Mouse (Mus musculus): ENCODE measurements at regions not wholly inside any gene's neighbourhood (a gene's known extent, or its start where the extent isn't known, plus 50 kb on each side); places are given as distances from the start of the nearest gene placed in this dataset.

DNA sequence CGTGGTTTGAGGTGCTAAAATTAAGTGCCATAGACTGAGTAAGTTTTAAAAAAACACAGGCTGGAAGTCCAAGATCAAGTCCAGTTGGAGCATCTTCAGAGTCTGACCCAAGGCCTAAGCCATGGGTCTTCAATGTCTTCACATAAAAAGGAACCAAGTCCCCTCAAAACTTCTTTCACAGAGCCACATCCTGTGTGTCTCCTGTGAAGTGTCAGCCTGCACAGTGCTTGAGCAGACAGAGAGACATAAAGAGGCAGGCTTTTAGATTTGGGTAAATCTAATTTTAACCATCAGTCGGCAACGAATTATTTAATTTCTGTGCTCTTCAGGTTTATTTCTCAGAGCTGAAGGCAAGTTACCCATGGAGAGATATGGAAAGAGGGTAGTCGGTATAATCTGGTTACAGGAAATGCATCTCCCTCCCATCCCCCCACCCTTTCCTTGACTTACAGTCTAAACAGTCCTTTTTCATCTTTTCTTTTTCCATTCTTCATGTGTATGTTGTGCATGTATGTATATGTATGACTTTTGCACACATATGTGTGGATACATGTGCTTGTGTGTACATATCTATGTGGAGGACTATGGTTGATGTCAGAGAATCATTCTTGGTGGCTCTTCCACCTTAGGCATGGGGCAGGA lies 75.1 kb upstream of the Cxcr4 start:
- DNase-seq = no peak

DNA sequence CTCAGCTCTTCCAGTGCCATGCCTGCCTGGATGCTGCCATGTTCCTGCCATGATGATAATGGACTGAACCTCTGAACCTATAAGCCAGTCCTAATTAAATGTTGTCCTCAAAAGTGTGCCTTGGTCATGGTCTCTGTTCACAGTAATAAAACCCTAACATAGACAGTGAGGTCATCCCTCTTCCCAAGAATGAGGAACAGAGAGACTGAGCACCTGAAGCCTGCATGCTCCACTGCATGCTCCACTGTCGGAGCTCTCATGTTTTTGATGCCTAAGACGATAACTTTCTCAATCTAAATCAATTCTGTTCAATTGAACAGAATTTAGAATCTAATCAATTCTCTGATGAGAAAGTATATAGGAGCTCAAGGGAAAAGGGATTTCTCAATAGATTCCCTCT lies 71.1 kb upstream of the Cxcr4 start:
- no peak for DNase-seq

DNA sequence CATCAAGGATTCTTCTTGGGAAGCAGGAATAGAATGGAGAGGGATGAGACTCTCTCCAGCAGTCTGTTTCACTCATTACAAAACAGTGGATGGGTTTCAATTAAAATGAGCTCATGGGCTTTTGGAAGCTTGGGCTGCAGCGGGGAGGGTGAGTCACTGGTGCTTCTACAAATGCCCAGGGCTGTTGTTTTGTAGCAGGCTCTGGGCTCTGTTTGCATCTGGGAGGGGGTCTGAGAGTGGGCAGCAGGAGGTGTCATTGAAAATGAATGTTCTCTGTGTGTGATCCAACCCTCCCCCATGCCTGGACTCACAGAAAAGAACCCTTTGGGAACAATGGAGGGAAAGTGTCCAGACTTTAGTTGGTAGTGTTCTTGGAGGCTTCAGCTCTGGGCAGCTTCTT lies 67.8 kb upstream of the Cxcr4 start:
- DNase-seq = no peak

DNA sequence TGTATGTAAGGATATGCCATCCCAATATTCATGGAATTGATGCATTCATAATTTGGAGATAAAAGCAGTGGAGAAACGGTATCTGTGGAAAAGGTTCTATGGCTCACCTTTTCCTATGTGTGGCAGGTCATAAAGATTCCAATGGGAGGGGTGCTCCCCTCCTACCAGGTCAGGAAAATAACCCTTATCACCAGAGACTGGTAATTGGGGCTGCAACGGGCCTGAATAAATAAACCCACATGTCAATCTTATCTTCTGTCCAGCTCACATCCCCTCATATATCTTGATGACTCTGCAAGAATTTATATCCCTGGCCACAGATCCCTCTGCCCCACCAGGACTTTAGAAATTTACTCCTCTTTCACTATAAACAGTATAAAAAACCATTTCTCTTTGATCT lies 66.7 kb upstream of the Cxcr4 start:
- no peak for DNase-seq

DNA sequence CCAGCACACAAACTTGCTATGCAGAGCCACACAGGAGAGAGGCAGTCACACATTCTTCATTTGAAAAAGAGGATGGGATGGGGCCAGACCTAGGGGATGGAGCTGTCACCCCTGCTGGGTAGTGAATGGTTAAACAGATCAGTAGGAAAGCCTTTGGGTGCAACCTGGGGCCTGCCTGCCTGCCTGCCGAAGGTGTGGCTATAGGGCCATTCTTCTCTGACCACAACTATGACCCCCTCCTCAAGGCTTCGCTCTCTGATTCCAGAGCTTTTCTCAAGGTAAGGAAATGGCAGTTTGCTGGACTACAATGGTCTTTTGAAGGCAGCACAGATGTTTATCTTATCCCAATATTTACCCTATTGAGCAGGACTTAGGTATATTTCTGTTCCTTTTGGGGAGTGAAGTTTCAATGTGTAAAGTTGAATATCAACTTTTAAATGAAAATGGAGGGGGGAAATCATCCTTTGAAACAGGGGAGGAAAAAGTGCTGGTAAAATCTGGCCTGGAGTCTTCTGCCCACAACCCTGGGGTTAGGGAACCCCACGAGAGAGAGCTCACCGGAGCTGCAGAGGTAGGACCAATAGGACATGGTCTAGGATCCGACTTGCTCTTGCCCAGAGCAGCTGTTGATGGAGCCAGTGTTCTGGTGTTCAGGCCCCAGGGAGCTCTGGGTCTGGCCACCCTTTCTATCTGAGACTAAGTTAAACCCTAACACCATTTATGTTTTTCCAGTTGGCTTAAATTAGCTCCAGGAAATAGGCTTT lies 62.2 kb upstream of the Cxcr4 start:
- DNase-seq = no peak

DNA sequence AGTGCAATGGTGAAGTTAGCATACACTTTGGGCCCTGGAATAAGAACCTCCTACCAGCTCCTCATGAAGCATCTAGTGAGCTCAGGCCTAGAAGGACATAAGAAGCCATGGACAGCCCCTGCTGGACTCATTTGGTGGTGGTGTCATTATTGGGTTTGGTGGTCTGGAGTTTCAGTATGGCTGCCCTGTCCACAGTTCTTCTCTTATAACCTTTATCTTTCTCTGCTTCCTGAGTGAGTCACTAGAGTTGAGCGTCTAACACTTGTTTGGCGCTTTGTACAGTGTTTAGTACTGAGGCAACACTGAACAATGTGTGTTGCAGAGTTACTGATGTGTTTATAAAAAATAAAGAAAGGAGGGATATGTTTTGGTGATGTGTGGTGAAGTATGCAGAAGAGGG lies 58.5 kb upstream of the Cxcr4 start:
- no peak for DNase-seq

DNA sequence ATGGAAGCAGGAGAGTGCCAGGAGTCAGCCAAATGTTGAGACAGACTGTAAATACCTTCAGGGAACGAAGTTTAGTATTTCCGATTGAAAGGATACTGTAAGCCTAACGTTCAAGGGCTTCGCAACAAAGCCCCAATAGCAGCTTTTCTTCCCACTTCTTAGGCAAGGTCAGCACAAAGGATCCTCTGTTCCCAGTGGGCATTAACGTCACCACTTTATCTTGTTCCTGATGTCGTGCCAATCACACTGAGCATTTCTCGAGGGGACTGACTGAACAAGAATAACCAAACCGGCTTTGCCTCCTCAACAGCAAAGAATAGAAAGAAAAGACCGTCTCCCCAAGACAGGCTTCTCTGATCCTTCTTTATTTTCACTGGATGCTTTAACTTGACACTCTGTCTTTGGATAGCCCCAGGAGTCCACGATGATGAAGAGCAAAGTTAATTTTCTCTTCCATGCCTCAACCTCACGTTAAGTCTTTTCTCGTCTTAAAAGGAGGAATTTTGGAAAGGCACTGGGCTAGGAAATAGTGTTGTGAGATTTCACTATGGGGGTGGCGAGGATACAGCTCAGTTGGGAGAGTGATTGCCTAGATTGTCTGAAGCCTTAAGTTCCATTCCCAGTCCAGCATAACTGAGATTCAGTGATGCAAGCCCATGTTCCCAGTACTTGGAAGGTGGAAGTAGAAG lies 57.5 kb upstream of the Cxcr4 start:
- no peak for DNase-seq

DNA sequence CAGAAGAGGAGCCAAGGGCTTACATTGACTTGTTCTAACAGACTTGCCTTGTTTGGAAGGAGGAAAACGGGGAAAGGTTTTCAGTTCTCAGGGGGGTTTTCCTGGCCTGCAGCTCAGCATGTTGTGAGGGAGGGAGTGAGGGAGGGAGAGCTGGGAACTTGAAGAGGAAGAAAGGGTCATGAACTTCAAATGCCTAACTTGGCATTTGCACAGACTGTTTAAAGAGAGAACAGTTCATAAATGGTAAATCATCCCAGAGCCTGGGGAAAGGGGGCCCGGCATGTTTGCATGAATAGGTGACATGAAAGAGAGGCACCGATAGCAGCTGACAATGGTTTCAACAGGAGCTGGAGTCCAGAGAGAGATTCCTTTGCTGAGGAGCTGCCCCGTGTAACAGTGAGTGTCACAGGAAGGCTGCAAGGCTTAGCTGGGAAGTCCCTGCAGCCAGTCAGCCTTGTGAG lies 51.3 kb upstream of the Cxcr4 start:
- DNase-seq = no peak

DNA sequence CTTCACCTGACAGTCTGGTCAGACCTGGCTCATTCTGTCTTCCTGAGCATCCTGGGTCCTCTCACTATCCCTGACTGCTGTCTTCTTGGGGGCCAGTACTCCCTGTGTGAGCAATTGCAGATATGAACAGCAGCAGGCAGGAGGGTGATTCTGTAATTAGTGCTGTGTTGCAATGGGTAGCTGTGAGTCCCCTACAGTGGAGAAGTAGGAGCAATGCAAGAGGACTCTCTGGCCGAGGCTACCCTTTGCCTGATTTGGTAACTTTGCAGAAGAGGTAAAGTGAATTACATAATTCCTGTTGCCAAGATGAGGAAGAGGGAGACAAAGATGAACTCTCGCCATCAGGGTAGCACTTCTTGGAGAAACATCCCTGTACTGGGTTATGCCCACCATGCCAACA lies 50.1 kb upstream of the Cxcr4 start:
- no peak for DNase-seq
